Comparison of ENCODE assay signal across 8 mouse cellular contexts in genomic region chr14:54413877-54414700, GRCm38 (mm10). TPM values are rescaled to one million over a fixed set of nuclear protein-coding genes. Genes with fewer than 3 reads are reported as not detected.
A peak's percentile ranks its signal among the peaks of the same experiment; 100 is the strongest.
DNase-seq lines count a peak whose midpoint lies in the region; ATAC-seq lines count a peak whose summit lies in the region.

No protein-coding gene starts in this region.

- peak; percentile 44; the same call in 1 of the 2 replicates for ATAC-seq in heart, embryonic 14.5 days (ENCODE audit: insufficient number of reproducible peaks, insufficient read depth, low FRiP score, low read depth)

- H3K9me3 ChIP-seq in heart, embryonic 14.5 days (ENCODE audit: control insufficient read depth, low read length) = no peaks in the 10 kb centered on the region

- peak overlapping the region; percentile 57 for H3K4me2 ChIP-seq in heart, embryonic 14.5 days (ENCODE audit: low read length)

- DNase-seq in urinary bladder, postnatal 36 days (ENCODE audit: low spot score in 2 of 2) = peak; percentile 35 to 38
- no peak for DNase-seq in urinary bladder, postnatal 10 days (ENCODE audit: low spot score)
- DNase-seq in kidney, postnatal 10 days = peak; percentile 77
- peak; percentile 61 to 76 for DNase-seq in lung, postnatal 4 days
- no peak for DNase-seq in layer of hippocampus, postnatal 14 days (ENCODE audit: low spot score in 2 of 2)
- no peak for DNase-seq in right cerebral cortex, postnatal 14 days
- DNase-seq in left cerebral cortex, adult 8-10 months (ENCODE audit: low spot score in 2 of 2) = no peak

- no peaks in the 10 kb centered on the region for H3K36me3 ChIP-seq in heart, embryonic 14.5 days (ENCODE audit: control insufficient read depth, insufficient read depth, low read length)

- peak overlapping the region; percentile 12 to 14; a peak in 2 of 4 replicates for H3K4me3 ChIP-seq in heart, embryonic 14.5 days (ENCODE audit: control insufficient read depth in 1 of 2, insufficient read depth in 1 of 2, low read depth in 1 of 2, low read length in 2 of 2)

- no peaks in the 10 kb centered on the region for H3K27me3 ChIP-seq in heart, embryonic 14.5 days (ENCODE audit: control insufficient read depth, insufficient read depth, low read length)

- H3K4me1 ChIP-seq in heart, embryonic 14.5 days (ENCODE audit: control insufficient read depth in 2 of 2, insufficient read depth in 2 of 2, low read length in 2 of 2) = peaks cover 31 to 33% of the 10 kb centered on the region in 2 experiments

- 16% methylated on average over 18 of the region's 18 CpGs for WGBS in heart, embryonic 14.5 days

- H3K27ac ChIP-seq in heart, embryonic 14.5 days (replicated peaks in 1 of 2; ENCODE audit: control insufficient read depth in 1 of 2, insufficient read depth in 1 of 2, low read depth in 2 of 2, low read length in 2 of 2) = 0 out of 4 replicates have a peak overlapping the region, but pooled peaks of 1 of the 2 experiments have one; percentile 12

- H3K9ac ChIP-seq in heart, embryonic 14.5 days (ENCODE audit: low read length) = peak overlapping the region; percentile 60

RNA-seq across cellular contexts. Expression of gene Slc7a7, which starts 3.5 kb away (rescaled TPM):
- polyA plus RNA-seq in heart, embryonic 14.5 days (2014; fragmentation: Nextera tagmentation; extraction: Ambion mirVana) = 10.0 and 10.9 TPM in 2 replicates
- 1 to 10 TPM; 2.4 to 2.5 TPM for total RNA-seq in layer of hippocampus, postnatal 14 days (2021)
- 1 to 10 TPM; 1.1 to 7.5 (median 3.4) TPM for total RNA-seq in left cerebral cortex, adult 8-10 months (2022)

RNA-seq across cellular contexts. Expression of gene Mrpl52, which starts 12.6 kb away (rescaled TPM):
- polyA plus RNA-seq in heart, embryonic 14.5 days (2014; fragmentation: Nextera tagmentation; extraction: Ambion mirVana) = 266 and 307 TPM in 2 replicates
- 10 to 100 TPM; 92.7 to 96.6 TPM for total RNA-seq in layer of hippocampus, postnatal 14 days (2021)
- total RNA-seq in left cerebral cortex, adult 8-10 months (2022) = 100 to 1,000 TPM in 2 of 4 experiments, 10 to 100 TPM in 2; 71.6 to 109 (median 87.4) TPM

RNA-seq across cellular contexts. Expression of gene Mmp14, which starts 17.3 kb away (rescaled TPM):
- polyA plus RNA-seq in heart, embryonic 14.5 days (2014; fragmentation: Nextera tagmentation; extraction: Ambion mirVana) = 100 and 115 TPM in 2 replicates
- total RNA-seq in layer of hippocampus, postnatal 14 days (2021) = 10 to 100 TPM; 20.0 to 29.8 TPM
- 10 to 100 TPM in 3 of 4 experiments, 1 to 10 TPM in 1; 8.7 to 14.8 (median 11.9) TPM for total RNA-seq in left cerebral cortex, adult 8-10 months (2022)

RNA-seq across cellular contexts. Expression of gene Lrp10, which starts 49.8 kb away (rescaled TPM):
- 40.6 and 47.8 TPM in 2 replicates for polyA plus RNA-seq in heart, embryonic 14.5 days (2014; fragmentation: Nextera tagmentation; extraction: Ambion mirVana)
- 10 to 100 TPM; 40.3 to 45.1 TPM for total RNA-seq in layer of hippocampus, postnatal 14 days (2021)
- 10 to 100 TPM; 24.1 to 27.4 (median 25.8) TPM for total RNA-seq in left cerebral cortex, adult 8-10 months (2022)

RNA-seq across cellular contexts. Expression of gene Oxa1l, which starts 53.5 kb away (rescaled TPM):
- polyA plus RNA-seq in heart, embryonic 14.5 days (2014; fragmentation: Nextera tagmentation; extraction: Ambion mirVana) = 73.4 and 82.3 TPM in 2 replicates
- total RNA-seq in layer of hippocampus, postnatal 14 days (2021) = 10 to 100 TPM; 57.3 to 59.2 TPM
- 10 to 100 TPM; 51.0 to 56.7 (median 55.1) TPM for total RNA-seq in left cerebral cortex, adult 8-10 months (2022)

Comparison
In these comparisons a context has a peak if more than half of its experiments do, and no peak if none do; other contexts are left out.
1. DNase-seq: peak in urinary bladder, postnatal 36 days (2 of 2), kidney, postnatal 10 days (single experiment) and lung, postnatal 4 days (2 of 2); none in urinary bladder, postnatal 10 days (single experiment), layer of hippocampus, postnatal 14 days (0 of 2), right cerebral cortex, postnatal 14 days (single experiment) and left cerebral cortex, adult 8-10 months (0 of 2).